Mouse (Mus musculus) thymus, adult 2 months (tissue): ENCODE data around the gene Ccdc157. TPM values are rescaled to one million over a fixed set of nuclear protein-coding genes. Genes with fewer than 3 reads are reported as not detected.

ENCODE experiments used
- DNase-seq: peaks from one replicate; pipeline ENCODE4 v3.0.0; 2021
- H3K27ac ChIP-seq: fragments of 200-500 bp; 2 replicates; pipeline ENCODE4 v1.5.1; 2012; ENCODE audit warnings: low read length, control low read depth; ENCODE audit not compliant: control insufficient read depth, insufficient read depth
- H3K27me3 ChIP-seq: fragments of 200-500 bp; 2 replicates; pipeline ENCODE4 v1.6.1; 2012; ENCODE audit warnings: mild to moderate bottlenecking, low read length, moderate library complexity, mixed read lengths; ENCODE audit not compliant: control insufficient read depth, insufficient read depth
- H3K36me3 ChIP-seq: fragments of 200-500 bp; 2 replicates; pipeline ENCODE4 v1.6.1; 2012; ENCODE audit warnings: mild to moderate bottlenecking, low read length, moderate library complexity; ENCODE audit not compliant: control insufficient read depth, insufficient read depth
- H3K4me1 ChIP-seq: fragments of 200-500 bp; replicated peaks from 2 replicates; pipeline ENCODE4 v1.6.1; 2012; ENCODE audit warnings: low read length; ENCODE audit not compliant: control insufficient read depth, insufficient read depth
- H3K4me3 ChIP-seq: fragments of 200-500 bp; 2 replicates; pipeline ENCODE4 v1.5.1; 2012; ENCODE audit warnings: mild to moderate bottlenecking, low read length, control low read depth, moderate library complexity; ENCODE audit not compliant: control insufficient read depth, insufficient read depth
- CTCF ChIP-seq: fragments of 200-500 bp; IDR thresholded peaks from 2 replicates; pipeline ENCODE4 v1.5.1; 2012; ENCODE audit warnings: mild to moderate bottlenecking, control low read depth, low read length, moderate library complexity, borderline replicate concordance; ENCODE audit not compliant: control insufficient read depth, poor library complexity, insufficient read depth; ENCODE audit errors: extremely low read depth
- POLR2A ChIP-seq: fragments of 200-500 bp; IDR thresholded peaks from 2 replicates; pipeline ENCODE4 v1.6.1; 2012; ENCODE audit warnings: mild to moderate bottlenecking, low read length, control low read depth, moderate library complexity; ENCODE audit not compliant: control insufficient read depth, poor library complexity, insufficient read depth; ENCODE audit errors: extremely low read depth
- WGBS: fragments of 180-500 bp; shearing (Covaris S2); methylation state at CpG from one replicate; pipeline ENCODE4 v1.1.7; 2018; 5-methylcytosine and 5-hydroxymethylcytosine counted together
- polyA plus RNA-seq: library from polyadenylated mRNA; depleted of rRNA; stranded (reverse); fragments of >200 nt; gene quantifications from 2 replicates; pipeline ENCODE4 v1.2.3, GENCODE M21; 2012; rRNA removed

Gene Ccdc157
- polyA plus RNA-seq, 1 experiment = 7.8 TPM

DNA sequence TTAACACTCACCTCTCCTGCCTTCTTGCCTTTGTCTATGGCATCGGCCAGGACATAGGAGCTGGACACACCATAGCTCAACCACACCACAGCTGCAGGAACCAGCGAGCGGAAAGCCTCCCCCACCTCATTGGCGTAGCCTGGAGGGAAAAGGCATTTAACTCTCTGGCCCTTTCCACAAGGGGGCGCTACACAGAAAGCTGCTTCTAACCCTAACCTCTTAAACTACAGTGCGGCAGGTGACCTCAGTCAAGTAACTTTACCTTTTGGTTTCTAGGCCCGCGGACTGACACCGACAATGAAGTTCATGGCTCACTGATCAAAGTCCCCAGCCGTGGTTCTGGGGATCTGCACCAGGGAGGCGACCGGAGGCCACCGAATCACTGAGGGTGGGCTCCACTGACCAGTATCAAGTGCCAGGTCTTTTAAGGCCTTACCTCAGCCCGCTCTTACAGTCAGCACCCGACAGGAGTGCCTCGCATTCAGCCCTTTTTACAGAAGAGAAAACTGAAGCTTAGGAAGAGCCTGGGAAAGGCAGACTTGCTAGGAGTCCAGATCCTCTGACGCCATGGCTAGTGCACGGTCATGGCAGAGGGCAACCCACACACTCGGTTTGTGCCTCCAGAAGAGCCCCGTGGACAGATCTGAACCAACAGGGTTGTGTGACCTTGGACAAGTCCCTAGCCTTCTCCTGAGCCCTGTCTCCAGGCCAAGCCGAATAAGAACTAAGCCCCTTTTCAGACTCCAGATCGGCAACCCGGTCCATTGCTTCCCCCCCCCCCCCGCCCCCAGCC, 65.5 kb downstream of the Ccdc157 start:
- no peaks in the 10 kb centered on the region for H3K27me3 ChIP-seq
- DNase-seq = peak; percentile 60
- no peaks in the 10 kb centered on the region for H3K36me3 ChIP-seq
- peaks cover 20% of the 10 kb centered on the region for H3K4me1 ChIP-seq
- TF ChIP-seq CTCF = peak; percentile 73; the same call in 1 of the 2 replicates
- no peak for TF ChIP-seq POLR2A
- H3K4me3 ChIP-seq = peak overlapping the region; percentile 2
- no peak overlapping the region for H3K27ac ChIP-seq
- 9% methylated on average over 24 of the region's 24 CpGs for WGBS

DNA sequence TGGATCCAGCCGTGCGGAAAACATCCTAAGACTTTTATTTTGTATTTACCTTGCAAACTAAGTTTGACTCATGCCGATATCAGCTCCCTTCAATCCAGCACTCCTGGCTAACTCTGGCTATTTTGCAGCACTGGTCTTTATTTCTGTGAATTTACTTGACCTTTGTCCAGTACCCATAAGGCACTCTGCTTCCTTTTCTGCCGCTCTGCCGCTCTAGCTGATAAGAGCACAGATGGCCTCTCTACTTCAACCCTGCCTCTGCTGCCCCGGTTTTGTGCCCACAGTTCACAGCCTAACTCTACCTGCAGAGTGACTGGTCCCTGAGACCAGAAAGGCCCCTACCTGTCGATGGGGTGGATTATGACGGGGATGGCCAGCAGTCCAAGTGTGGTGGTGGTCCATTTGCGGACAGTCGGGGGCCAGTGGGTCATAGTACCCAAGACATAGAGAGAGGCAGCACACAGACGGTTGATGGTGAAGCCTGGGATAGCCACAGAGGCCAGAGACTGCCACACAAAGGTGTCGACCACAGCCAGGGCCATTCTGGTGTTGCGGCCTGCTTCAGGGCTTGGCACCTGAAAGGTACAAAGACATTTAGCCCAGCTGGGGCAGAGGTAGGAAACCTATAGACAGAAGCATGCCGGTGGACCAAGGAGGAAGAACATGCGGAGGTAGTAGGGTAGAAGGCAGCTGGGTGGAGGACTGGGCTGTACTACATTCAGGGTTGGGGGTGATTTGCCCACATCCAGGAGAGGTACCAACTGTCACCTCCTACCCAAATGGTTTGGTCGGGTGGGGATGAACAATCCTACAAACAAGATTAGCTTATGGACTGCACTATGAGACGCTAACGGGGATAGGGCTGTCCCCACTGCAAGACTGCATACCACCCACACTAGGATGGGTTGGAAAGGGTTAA, 66.4 kb downstream of the Ccdc157 start:
- DNase-seq = no peak
- 92% methylated on average over 18 of the region's 18 CpGs for WGBS
- Histone ChIP-seq H3K27ac (no peak overlapping the region), H3K4me3 (no peak overlapping the region), H3K4me1 (peaks cover 20% of the 10 kb centered on the region), H3K36me3 (no peaks in the 10 kb centered on the region), H3K27me3 (no peaks in the 10 kb centered on the region)
- TF ChIP-seq POLR2A (no peak), CTCF (no peak)

Other genes starting within 250 kb of the Ccdc157 start
- gene Slc35e4, start 245.6 kb downstream of the Ccdc157 start, polyA plus RNA-seq = 3.6 and 3.9 TPM in 2 replicates
- gene Tcn2, start 228.1 kb downstream of the Ccdc157 start, polyA plus RNA-seq = 49.4 and 60.3 TPM in 2 replicates
- gene Pes1, start 196.3 kb downstream of the Ccdc157 start, polyA plus RNA-seq = 53.1 and 55.6 TPM in 2 replicates
- not detected in 2 replicates for gene 4930556J24Rik, start 183.5 kb downstream of the Ccdc157 start, polyA plus RNA-seq
- 1.7 and 2.1 TPM in 2 replicates for gene Gal3st1, start 176.7 kb downstream of the Ccdc157 start, polyA plus RNA-seq
- 0.44 and 0.85 TPM in 2 replicates for gene Sec14l4, start 128.8 kb downstream of the Ccdc157 start, polyA plus RNA-seq
- 0.49 and 0.52 TPM in 2 replicates for gene Sec14l3, start 95.5 kb downstream of the Ccdc157 start, polyA plus RNA-seq
- gene Mtfp1, start 64.8 kb downstream of the Ccdc157 start, polyA plus RNA-seq = 7.0 and 11.6 TPM in 2 replicates
- gene Sec14l2, start 36.9 kb downstream of the Ccdc157 start, polyA plus RNA-seq = 0.42 and 1.1 TPM in 2 replicates
- 27.0 and 29.4 TPM in 2 replicates for gene Rnf215, start 25.1 kb downstream of the Ccdc157 start, polyA plus RNA-seq
- 79.9 and 91.6 TPM in 2 replicates for gene Sf3a1, start 57 bp upstream of the Ccdc157 start, polyA plus RNA-seq
- 98.1 and 112 TPM in 2 replicates for gene Tbc1d10a, start 26.5 kb upstream of the Ccdc157 start, polyA plus RNA-seq
- 23.3 and 34.5 TPM in 2 replicates for gene Castor1, start 57.9 kb upstream of the Ccdc157 start, polyA plus RNA-seq
- 5.3 and 5.8 TPM in 2 replicates for gene Osm, start 76.1 kb upstream of the Ccdc157 start, polyA plus RNA-seq
- 1.7 and 2.2 TPM in 2 replicates for gene Lif, start 97.3 kb upstream of the Ccdc157 start, polyA plus RNA-seq